Mouse (Mus musculus) intestine, embryonic 14.5 days (tissue): Measurements from ENCODE around the gene Cyp2a5. TPM values are rescaled to one million over a fixed set of nuclear protein-coding genes. Genes with fewer than 3 reads are reported as not detected.
"Not testable (repeated sequence)": the region's sequence is repeated elsewhere in the genome, so short reads cannot be mapped to it uniquely, and the experiment has no call there.

ENCODE experiments used
- ATAC-seq: fragments of 200-750 bp; cut with Nextera tagmentation; replicated peaks from 2 replicates; pipeline ENCODE4 v1.8.0; 2017; ENCODE audit warnings: low read depth, moderate number of reproducible peaks, moderate TSS enrichment, moderate library complexity; ENCODE audit not compliant: low FRiP score, low TSS enrichment
- DNase-seq: peaks from one replicate; pipeline ENCODE4 v3.0.0-alpha.2; 2018; ENCODE audit warnings: low spot score
- H3K27ac ChIP-seq: fragments of 300-500 bp; sonication (generic); 2 replicates; pipeline ENCODE4 v1.5.1; 2014; ENCODE audit warnings: low read depth, mild to moderate bottlenecking, control low read depth
- H3K27me3 ChIP-seq: fragments of 300-500 bp; sonication (generic); replicated peaks from 2 replicates; pipeline ENCODE4 v1.6.1; 2014; ENCODE audit warnings: low read length, control low read depth; ENCODE audit not compliant: control insufficient read depth, insufficient read depth
- H3K36me3 ChIP-seq: fragments of 300-500 bp; sonication (generic); 2 replicates; pipeline ENCODE4 v1.6.1; 2014; ENCODE audit warnings: low read length, control low read depth; ENCODE audit not compliant: control insufficient read depth, insufficient read depth
- H3K4me1 ChIP-seq: fragments of 300-500 bp; sonication (generic); replicated peaks from 2 replicates; pipeline ENCODE4 v1.6.1; 2014; ENCODE audit warnings: low read length, control low read depth, mixed read lengths; ENCODE audit not compliant: control insufficient read depth, insufficient read depth
- H3K4me2 ChIP-seq: fragments of 300-500 bp; sonication (generic); 2 replicates; pipeline ENCODE4 v1.6.1; 2014; ENCODE audit warnings: low read length
- H3K4me3 ChIP-seq: fragments of 300-500 bp; sonication (generic); 2 replicates; pipeline ENCODE4 v1.5.1; 2014; ENCODE audit warnings: low read depth, low read length, control low read depth, mixed read lengths
- H3K9ac ChIP-seq: fragments of 300-500 bp; sonication (generic); 2 replicates; pipeline ENCODE4 v1.6.1; 2014; ENCODE audit warnings: mild to moderate bottlenecking, low read length
- H3K9me3 ChIP-seq: fragments of 300-500 bp; sonication (generic); 2 replicates; pipeline ENCODE4 v1.6.1; 2016; ENCODE audit warnings: low read length, control low read depth; ENCODE audit not compliant: control insufficient read depth
- WGBS: fragments of 180-500 bp; shearing (Covaris S2); extraction: QIAGEN DNeasy Blood & Tissue Kit; methylation state at CpG from one replicate; pipeline ENCODE4 v1.1.7; 2014; 5-methylcytosine and 5-hydroxymethylcytosine counted together
- polyA plus RNA-seq: library from polyadenylated mRNA; unstranded; fragments of >200 nt; fragmentation: Nextera tagmentation; extraction: Ambion mirVana; gene quantifications from 2 replicates; pipeline ENCODE4 v1.2.1, GENCODE M21; 2014

Gene Cyp2a5
- polyA plus RNA-seq: not detected in 2 replicates

DNA sequence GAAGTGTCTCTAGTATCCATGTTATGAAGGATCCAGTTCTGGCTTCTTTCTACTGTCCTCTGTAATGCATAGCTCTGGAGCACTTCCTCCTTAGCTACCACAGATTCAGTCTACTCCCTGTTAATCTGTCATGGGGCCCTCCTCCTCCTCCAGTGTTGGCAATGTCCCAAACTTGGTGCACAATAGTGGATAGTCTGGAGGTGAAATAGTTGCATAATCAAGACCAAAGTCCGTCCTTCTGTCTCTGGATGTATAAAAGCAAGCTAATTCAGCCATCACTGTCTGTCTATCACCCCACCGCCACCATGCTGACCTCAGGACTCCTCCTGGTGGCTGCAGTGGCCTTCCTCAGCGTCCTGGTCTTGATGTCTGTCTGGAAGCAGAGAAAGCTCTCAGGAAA is at the start of gene Cyp2a5:
Gene Cyp2a5 (plus strand): TSS at position 247 of the 400 bp plus-strand sequence.
- not testable (repeated sequence) for H3K9me3 ChIP-seq, H3K4me2 ChIP-seq, H3K27me3 ChIP-seq, H3K4me1 ChIP-seq, DNase-seq, H3K36me3 ChIP-seq, ATAC-seq, H3K4me3 ChIP-seq, H3K9ac ChIP-seq, H3K27ac ChIP-seq
- WGBS: 74% methylated on average over 3 of the region's 3 CpGs

DNA sequence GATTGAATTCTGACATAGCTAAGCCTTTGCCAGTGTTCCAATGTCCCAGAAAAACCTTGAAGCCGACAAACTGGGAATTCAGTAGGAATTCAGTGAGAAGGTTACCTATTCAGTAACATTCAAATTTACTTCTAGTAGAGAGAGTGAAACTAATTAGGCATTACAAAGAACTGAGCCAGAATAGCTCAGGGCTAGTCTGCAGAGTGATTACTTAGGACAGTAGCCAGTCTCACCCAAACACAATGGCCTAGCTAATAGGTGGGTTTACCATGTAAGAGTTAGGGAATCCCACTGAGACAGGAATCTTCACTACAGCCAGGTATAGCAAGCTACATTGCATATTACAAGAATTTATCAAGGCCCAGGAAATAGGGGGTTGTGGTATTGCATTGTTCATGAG is 49.1 kb upstream of the Cyp2a5 start:
- H3K9ac ChIP-seq, H3K4me1 ChIP-seq, H3K4me2 ChIP-seq, H3K27ac ChIP-seq, DNase-seq, H3K27me3 ChIP-seq, H3K9me3 ChIP-seq, H3K36me3 ChIP-seq, H3K4me3 ChIP-seq, ATAC-seq: not testable (repeated sequence)
- 52% methylated on average over 1 of the region's 1 CpGs for WGBS

DNA sequence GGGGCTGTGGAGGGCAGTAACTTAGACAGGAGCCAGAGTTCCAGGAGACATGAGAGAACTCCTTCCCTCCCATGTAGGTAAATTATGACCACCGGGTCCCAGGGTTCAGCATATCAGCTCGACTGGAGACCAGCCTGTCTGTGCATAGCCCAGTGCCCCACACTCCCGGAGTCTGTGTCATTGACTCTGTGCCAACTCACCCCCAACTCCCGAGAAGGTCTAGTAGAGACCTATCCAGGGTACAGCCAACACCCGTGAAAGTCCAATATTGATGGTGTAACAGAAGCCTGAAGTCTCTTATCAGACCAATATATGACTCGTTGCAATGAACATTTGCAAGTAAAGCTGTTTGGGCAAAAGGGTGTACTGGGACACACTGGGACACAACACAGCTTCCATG is 45.1 kb upstream of the Cyp2a5 start:
- 54% methylated on average over 6 of the region's 6 CpGs for WGBS
- Histone ChIP-seq H3K9ac (no peak overlapping the region), H3K4me3 (no peak overlapping the region), H3K9me3 (no peaks in the 10 kb centered on the region), H3K4me1 (no peaks in the 10 kb centered on the region), H3K27me3 (no peaks in the 10 kb centered on the region), H3K36me3 (no peaks in the 10 kb centered on the region), H3K4me2 (no peak overlapping the region), H3K27ac (no peak overlapping the region)
- no peak for DNase-seq
- ATAC-seq: no peak

DNA sequence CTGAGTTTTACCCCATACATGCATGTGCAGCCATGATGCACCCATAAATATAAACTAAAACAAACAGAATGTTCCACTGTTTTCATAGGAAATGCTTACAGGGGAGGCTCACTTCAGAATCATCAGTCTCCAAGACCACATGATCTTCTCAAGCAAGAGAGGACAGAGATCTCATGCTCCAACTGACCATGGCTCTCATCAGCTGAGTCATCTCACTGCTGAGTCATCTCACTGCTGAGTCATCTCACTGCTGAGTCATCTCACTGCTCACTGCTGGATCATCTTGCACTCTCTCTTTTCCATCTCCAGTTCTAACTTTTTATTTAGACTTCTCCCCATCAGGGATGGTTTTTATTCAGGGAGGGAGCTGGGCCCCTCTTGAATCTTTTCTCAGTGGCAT is 35.0 kb upstream of the Cyp2a5 start:
- no peaks in the 10 kb centered on the region for H3K9me3 ChIP-seq
- DNase-seq (no peak), ATAC-seq (no peak)
- H3K4me2 ChIP-seq: no peak overlapping the region
- H3K27ac ChIP-seq: no peak overlapping the region
- H3K36me3 ChIP-seq: no peaks in the 10 kb centered on the region
- no peaks in the 10 kb centered on the region for H3K4me1 ChIP-seq
- H3K4me3 ChIP-seq: no peak overlapping the region
- no peaks in the 10 kb centered on the region for H3K27me3 ChIP-seq
- no peak overlapping the region for H3K9ac ChIP-seq

DNA sequence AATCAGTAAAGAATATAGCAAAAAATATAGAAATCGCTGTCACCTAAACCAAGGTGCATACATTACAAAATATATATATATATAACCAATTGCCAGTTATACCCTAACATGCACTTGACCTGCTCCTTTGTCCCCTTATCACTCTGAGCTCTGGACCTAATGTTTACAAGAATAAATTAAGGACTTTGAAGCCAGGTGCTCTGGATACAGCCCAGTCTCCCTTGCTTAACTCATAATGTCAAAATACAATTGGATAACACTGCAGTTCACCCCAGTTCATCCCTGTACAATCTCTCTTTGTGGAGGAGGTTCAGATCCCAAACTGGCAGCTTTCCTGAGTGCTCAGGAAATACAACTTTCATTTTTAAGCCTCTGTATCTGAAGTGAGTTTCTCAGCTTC is 34.1 kb upstream of the Cyp2a5 start:
- no peaks in the 10 kb centered on the region for H3K9me3 ChIP-seq
- 92% methylated on average over 1 of the region's 1 CpGs for WGBS
- no peak overlapping the region for H3K27ac ChIP-seq
- DNase-seq (no peak), ATAC-seq (no peak)
- H3K36me3 ChIP-seq: no peaks in the 10 kb centered on the region
- no peak overlapping the region for H3K4me2 ChIP-seq
- no peaks in the 10 kb centered on the region for H3K4me1 ChIP-seq
- no peak overlapping the region for H3K9ac ChIP-seq
- H3K27me3 ChIP-seq: no peaks in the 10 kb centered on the region
- H3K4me3 ChIP-seq: no peak overlapping the region

DNA sequence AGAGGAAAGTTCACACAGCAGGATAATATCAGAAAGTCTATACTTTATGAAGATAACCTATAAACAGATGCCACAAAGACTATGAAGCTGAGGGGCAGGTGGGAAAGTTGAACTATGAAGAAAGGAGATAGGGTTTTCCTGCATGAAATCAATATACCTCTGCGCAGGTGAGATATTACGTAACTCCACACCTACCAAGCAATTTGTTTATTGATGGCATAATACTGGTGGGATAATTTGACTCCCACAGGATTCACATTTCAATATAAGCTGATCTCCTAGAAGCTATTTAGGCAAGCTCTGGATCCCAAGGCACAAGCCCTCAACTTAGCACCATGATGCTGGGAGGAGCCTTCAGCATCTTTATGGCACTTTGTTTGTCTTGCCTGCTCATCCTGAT is 26.5 kb upstream of the Cyp2a5 start, which contains the start of gene Cyp2g1:
Gene Cyp2g1 (plus strand): TSS at position 301 of the 400 bp plus-strand sequence.
- Histone ChIP-seq H3K9me3 (no peaks in the 10 kb centered on the region), H3K27ac (no peak within 1 kb of the TSS), H3K4me1 (no peaks in the 10 kb centered on the region), H3K4me3 (no peak within 1 kb of the TSS), H3K4me2 (no peak within 1 kb of the TSS), H3K9ac (no peak within 1 kb of the TSS), H3K36me3 (no peaks in the 10 kb centered on the region), H3K27me3 (no peaks in the 10 kb centered on the region)
- ATAC-seq (no peak), DNase-seq (no peak)
- WGBS: 89% methylated on average over 2 of the region's 2 CpGs

DNA sequence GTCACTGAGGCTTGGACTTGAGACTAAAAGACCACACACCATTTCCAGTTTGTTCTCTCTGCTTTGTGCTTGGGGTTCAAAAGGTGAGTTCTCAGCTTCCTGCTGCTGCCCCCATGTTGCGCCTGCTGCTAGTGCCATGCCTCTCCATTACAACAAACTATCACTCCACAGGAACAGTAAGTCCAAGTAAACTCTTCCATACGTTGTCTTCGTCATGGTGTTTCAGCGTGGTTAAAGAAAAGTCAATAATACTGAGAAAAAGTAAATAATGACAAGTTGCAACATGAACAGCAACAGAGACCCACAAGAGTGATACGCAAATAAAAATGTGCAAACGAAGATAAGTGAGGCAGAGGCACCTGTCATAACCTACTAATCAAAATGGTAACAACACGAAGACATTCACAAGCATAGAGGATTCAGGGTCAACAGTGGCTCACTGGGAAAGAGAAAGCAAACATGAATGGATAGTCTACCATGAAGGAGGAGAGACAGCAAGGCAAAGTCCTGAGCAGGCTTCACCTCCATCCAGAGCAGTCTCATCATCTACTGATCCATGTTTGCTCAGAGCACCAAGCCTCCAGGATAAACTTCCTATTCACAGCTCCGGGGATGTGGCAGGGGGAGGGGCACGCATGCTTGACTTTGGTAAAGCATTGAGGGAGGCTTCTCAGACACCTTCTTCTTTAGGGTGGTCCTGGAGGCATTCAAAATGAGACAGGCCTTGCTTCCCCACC is 3.4 kb upstream of the Cyp2a5 start:
- 70% methylated on average over 9 of the region's 9 CpGs for WGBS
- H3K9me3 ChIP-seq, H3K4me2 ChIP-seq, H3K27me3 ChIP-seq, H3K27ac ChIP-seq, H3K9ac ChIP-seq, H3K4me3 ChIP-seq, H3K36me3 ChIP-seq, H3K4me1 ChIP-seq, ATAC-seq, DNase-seq: not testable (repeated sequence)

DNA sequence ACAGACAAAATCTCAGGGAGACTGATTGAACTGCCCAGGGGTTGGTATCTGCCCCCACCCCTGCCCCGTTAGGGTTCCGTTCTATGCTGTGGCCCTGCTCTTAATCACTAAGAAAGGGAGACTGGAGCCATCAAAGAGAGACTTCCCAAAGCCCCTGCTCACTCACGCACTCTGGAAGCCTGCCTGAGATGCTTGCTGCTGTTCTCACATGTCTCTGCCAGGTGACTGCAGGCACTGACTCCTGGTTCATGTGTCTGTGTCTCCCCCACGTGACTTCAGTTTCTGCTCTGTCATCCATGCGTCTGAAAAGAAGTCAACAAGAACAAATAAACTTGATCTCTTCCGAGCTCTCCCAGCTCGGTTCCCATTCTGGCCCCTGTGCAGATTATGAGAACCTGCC is 2.4 kb upstream of the Cyp2a5 start:
- not testable (repeated sequence) for H3K9me3 ChIP-seq, H3K36me3 ChIP-seq, H3K4me2 ChIP-seq, H3K4me3 ChIP-seq, H3K27ac ChIP-seq, DNase-seq, H3K4me1 ChIP-seq, ATAC-seq, H3K9ac ChIP-seq, H3K27me3 ChIP-seq
- WGBS: 59% methylated on average over 7 of the region's 7 CpGs

DNA sequence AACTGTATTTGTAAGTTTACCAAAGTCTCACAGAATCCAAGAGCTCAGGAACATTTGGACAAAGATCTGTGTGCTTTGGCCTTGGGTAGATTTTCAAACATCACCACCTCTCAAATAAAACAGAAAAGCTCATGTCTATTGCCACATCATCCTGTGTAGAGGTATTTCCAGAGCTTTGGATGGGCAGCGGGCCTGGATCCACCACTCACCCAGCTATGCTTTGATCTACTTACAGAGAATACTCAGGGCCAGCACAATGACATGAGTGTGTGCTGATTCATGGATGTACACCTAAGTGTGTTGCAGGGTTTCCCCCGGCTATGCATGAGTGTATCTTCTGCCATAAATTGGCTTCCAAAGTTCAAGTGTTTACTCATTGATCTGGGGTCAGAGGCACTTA is 8.3 kb downstream of the Cyp2a5 start:
- not testable (repeated sequence) for H3K27ac ChIP-seq, H3K9ac ChIP-seq, ATAC-seq, H3K9me3 ChIP-seq, DNase-seq, H3K4me2 ChIP-seq, H3K27me3 ChIP-seq, H3K4me3 ChIP-seq, H3K36me3 ChIP-seq, H3K4me1 ChIP-seq
- WGBS: 68% methylated on average over 2 of the region's 2 CpGs
